Mouse (Mus musculus) gastrocnemius, postnatal 4 days (tissue): ENCODE data around the gene P3h3. TPM values are rescaled to one million over a fixed set of nuclear protein-coding genes. Genes with fewer than 3 reads are reported as not detected.
"Not testable (repeated sequence)": the region's sequence is repeated elsewhere in the genome, so short reads cannot be mapped to it uniquely, and the experiment has no call there.

Experiments used
- DNase-seq, 2 experiments: peaks; one replicate each; pipeline ENCODE4 v3.0.0; 2021 to 2022; ENCODE audit warnings: low spot score in 2 of 2, mixed read lengths in 2 of 2
- long read RNA-seq, 2 experiments: library from polyadenylated mRNA; stranded (forward); transcript quantifications; one replicate each; pipeline ENCODE4 v2.0.0; 2021
- total RNA-seq, 2 experiments: library from RNA; stranded (reverse); gene quantifications; 2 replicates each; pipeline ENCODE4 v1.2.3; 2021

The P3h3 gene
- 10 to 100 TPM; 57.3 to 62.8 TPM for total RNA-seq
- long read RNA-seq, experiment 1, transcript P3h3-201 (15 exons, 2,850 nt): major isoform, 57 of 75 reads
- long read RNA-seq, experiment 1, partial matches to known transcripts: 5 of 75 reads
- long read RNA-seq, experiment 1, other reads (novel, unspliced or antisense): 12 of 75 reads
- long read RNA-seq, experiment 2, transcript P3h3-201 (15 exons, 2,850 nt): major isoform, 73 of 94 reads
- long read RNA-seq, experiment 2, partial matches to known transcripts: 6 of 94 reads
- long read RNA-seq, experiment 2, other reads (novel, unspliced or antisense): 15 of 94 reads

- DNase-seq: peak; percentile 82 to 85
Measured at GRCm38 (mm10) chr6:124856916-124857839, at the start of gene P3h3. TSS of gene P3h3 (minus strand) at chr6:124857752.

- DNase-seq: no peak
Measured at GRCm38 (mm10) chr6:124904991-124905860, 47.7 kb upstream of the P3h3 start.

GRCm38 (mm10) chr6:124904161-124904981, 46.8 kb upstream of the P3h3 start:
- peak in 1 of 2 experiments; percentile 69 for DNase-seq

GRCm38 (mm10) chr6:124903580-124904151, 46.1 kb upstream of the P3h3 start:
- peak; percentile 93 to 94 for DNase-seq

GRCm38 (mm10) chr6:124901851-124902250, 44.3 kb upstream of the P3h3 start:
- DNase-seq: no peak

- DNase-seq: no peak
Measured at GRCm38 (mm10) chr6:124900801-124901480, 43.4 kb upstream of the P3h3 start.

GRCm38 (mm10) chr6:124900056-124900800, 42.7 kb upstream of the P3h3 start:
- DNase-seq: no peak

- DNase-seq: no peak
Measured at GRCm38 (mm10) chr6:124898359-124898758, 40.8 kb upstream of the P3h3 start.

- not testable (repeated sequence) for DNase-seq
Measured at GRCm38 (mm10) chr6:124894113-124894512, 36.6 kb upstream of the P3h3 start.

- DNase-seq: no peak
Measured at GRCm38 (mm10) chr6:124890997-124891396, 33.4 kb upstream of the P3h3 start.

GRCm38 (mm10) chr6:124888555-124889125, 31.1 kb upstream of the P3h3 start:
- DNase-seq: no peak

- DNase-seq: no peak
Measured at GRCm38 (mm10) chr6:124887986-124888385, 30.4 kb upstream of the P3h3 start, which contains the start of gene Cd4. TSS of gene Cd4 (minus strand) at chr6:124888221.

GRCm38 (mm10) chr6:124885956-124886381, 28.4 kb upstream of the P3h3 start:
- no peak for DNase-seq

GRCm38 (mm10) chr6:124884714-124885500, 27.4 kb upstream of the P3h3 start:
- no peak for DNase-seq

GRCm38 (mm10) chr6:124883351-124883750, 25.8 kb upstream of the P3h3 start:
- no peak for DNase-seq

GRCm38 (mm10) chr6:124881821-124882220, 24.3 kb upstream of the P3h3 start:
- DNase-seq: no peak

- no peak for DNase-seq
Measured at GRCm38 (mm10) chr6:124879390-124879789, 21.8 kb upstream of the P3h3 start.
